Mouse (Mus musculus) neural tube, embryonic 13.5 days (tissue): ENCODE data around the gene Gm17018. TPM values are rescaled to one million over a fixed set of nuclear protein-coding genes. Genes with fewer than 3 reads are reported as not detected.

ENCODE experiments used
- ATAC-seq: fragments of 200-750 bp; cut with Nextera tagmentation; 2 replicates; pipeline ENCODE4 v1.8.0; 2017; ENCODE audit warnings: low read depth, mild to moderate bottlenecking, moderate TSS enrichment, moderate library complexity
- H3K27ac ChIP-seq: fragments of 300-500 bp; sonication (generic); replicated peaks from 2 replicates; pipeline ENCODE4 v1.5.1; 2015; ENCODE audit warnings: moderate library complexity, mild to moderate bottlenecking, inconsistent platforms
- H3K27me3 ChIP-seq: fragments of 300-500 bp; sonication (generic); 2 replicates; pipeline ENCODE4 v1.6.1; 2015; ENCODE audit warnings: mild to moderate bottlenecking, inconsistent platforms
- H3K36me3 ChIP-seq: fragments of 300-500 bp; sonication (generic); 2 replicates; pipeline ENCODE4 v1.6.1; 2015; ENCODE audit warnings: mild to moderate bottlenecking, inconsistent platforms
- H3K4me1 ChIP-seq: fragments of 300-500 bp; sonication (generic); replicated peaks from 2 replicates; pipeline ENCODE4 v1.6.1; 2015; ENCODE audit warnings: inconsistent platforms
- H3K4me2 ChIP-seq: fragments of 300-500 bp; sonication (generic); 2 replicates; pipeline ENCODE4 v1.6.1; 2015; ENCODE audit warnings: inconsistent platforms, mild to moderate bottlenecking, moderate library complexity
- H3K4me3 ChIP-seq: fragments of 300-500 bp; sonication (generic); 2 replicates; pipeline ENCODE4 v1.5.1; 2015; ENCODE audit warnings: mild to moderate bottlenecking, inconsistent platforms
- H3K9ac ChIP-seq: fragments of 300-500 bp; sonication (generic); 2 replicates; pipeline ENCODE4 v1.6.1; 2015; ENCODE audit warnings: moderate library complexity, mild to moderate bottlenecking, inconsistent platforms
- H3K9me3 ChIP-seq: fragments of 300-500 bp; sonication (generic); 2 replicates; pipeline ENCODE4 v1.6.1; 2016; ENCODE audit warnings: inconsistent platforms
- WGBS: fragments of 180-500 bp; shearing (Covaris S2); methylation state at CpG from one replicate; pipeline ENCODE4 v1.1.7; 2015; 5-methylcytosine and 5-hydroxymethylcytosine counted together
- polyA plus RNA-seq: library from polyadenylated mRNA; unstranded; fragments of >200 nt; fragmentation: Nextera tagmentation; extraction: Ambion mirVana; gene quantifications from 2 replicates; pipeline ENCODE4 v1.2.1, GENCODE M21; 2015

Gm17018 gene
- polyA plus RNA-seq, 1 experiment from 2014 or later: 66.7 TPM

GRCm38 (mm10) chr19:45616735-45617134 lies 56.3 kb downstream of the Gm17018 start:
- ATAC-seq: no peak
- no peak overlapping the region for H3K27ac ChIP-seq
- H3K9me3 ChIP-seq: no peaks in the 10 kb centered on the region
- H3K27me3 ChIP-seq: peaks cover 39% of the 10 kb centered on the region
- no peak overlapping the region for H3K9ac ChIP-seq
- H3K4me1 ChIP-seq: peaks cover 37% of the 10 kb centered on the region
- H3K4me3 ChIP-seq: no peak overlapping the region
- H3K36me3 ChIP-seq: peaks cover 8% of the 10 kb centered on the region; the same call in 1 of the 2 replicates
- H3K4me2 ChIP-seq: no peak overlapping the region
- 10% methylated on average over 7 of the region's 7 CpGs for WGBS

- 91% methylated on average over 6 of the region's 6 CpGs for WGBS
- no peak for ATAC-seq
- Histone ChIP-seq H3K27me3 (peaks cover 39% of the 10 kb centered on the region), H3K36me3 (0 out of 2 replicates have a peak, but pooled peaks cover 2% of the 10 kb centered on the region), H3K4me1 (peaks cover 51% of the 10 kb centered on the region), H3K4me2 (no peak overlapping the region), H3K4me3 (no peak overlapping the region), H3K9me3 (no peaks in the 10 kb centered on the region), H3K9ac (no peak overlapping the region), H3K27ac (no peak overlapping the region)
Observed at GRCm38 (mm10) chr19:45618184-45618583, 57.8 kb downstream of the Gm17018 start.

GRCm38 (mm10) chr19:45619744-45620501 lies 59.5 kb downstream of the Gm17018 start:
- no peak overlapping the region for H3K4me3 ChIP-seq
- no peak overlapping the region for H3K4me2 ChIP-seq
- no peak overlapping the region for H3K9ac ChIP-seq
- peaks cover 44% of the 10 kb centered on the region for H3K4me1 ChIP-seq
- H3K36me3 ChIP-seq: peaks cover 5% of the 10 kb centered on the region; the same call in 1 of the 2 replicates
- WGBS: 89% methylated on average over 14 of the region's 14 CpGs
- H3K27ac ChIP-seq: no peak overlapping the region
- H3K9me3 ChIP-seq: no peaks in the 10 kb centered on the region
- peaks cover 48% of the 10 kb centered on the region for H3K27me3 ChIP-seq
- ATAC-seq: no peak

DNA sequence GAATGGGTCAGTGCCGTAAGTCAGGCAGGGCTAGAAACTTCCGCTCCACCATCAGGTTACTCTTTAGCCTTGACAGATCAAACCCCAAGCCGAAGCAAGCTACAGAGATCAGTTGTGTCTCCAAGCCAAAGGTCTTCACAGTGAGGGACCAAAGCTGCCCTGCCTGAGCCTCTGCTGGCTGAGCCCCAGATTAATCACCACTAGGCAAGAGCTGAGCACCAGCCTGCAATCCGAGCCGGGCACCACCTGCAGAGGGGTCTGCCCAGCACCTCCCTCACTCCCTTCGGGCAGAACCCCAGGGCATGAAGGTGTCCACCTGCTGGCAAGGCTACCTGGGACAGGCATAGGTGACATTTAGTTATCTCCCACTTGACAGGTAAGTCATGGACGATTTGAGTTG lies 60.6 kb downstream of the Gm17018 start:
- H3K9ac ChIP-seq: no peak overlapping the region
- H3K27ac ChIP-seq: no peak overlapping the region
- peaks cover 48% of the 10 kb centered on the region for H3K27me3 ChIP-seq
- no peak for ATAC-seq
- no peaks in the 10 kb centered on the region for H3K9me3 ChIP-seq
- WGBS: 50% methylated on average over 7 of the region's 7 CpGs
- H3K4me3 ChIP-seq: no peak overlapping the region
- no peak overlapping the region for H3K4me2 ChIP-seq
- peaks cover 11% of the 10 kb centered on the region; the same call in 1 of the 2 replicates for H3K36me3 ChIP-seq
- peaks cover 33% of the 10 kb centered on the region for H3K4me1 ChIP-seq

- Histone ChIP-seq H3K4me3 (no peak overlapping the region), H3K9ac (0 out of 2 replicates have a peak overlapping the region, but pooled peaks have one; percentile 9), H3K27ac (no peak overlapping the region), H3K4me1 (peaks cover 22% of the 10 kb centered on the region), H3K36me3 (peaks cover 14% of the 10 kb centered on the region; the same call in 1 of the 2 replicates), H3K4me2 (no peak overlapping the region), H3K9me3 (no peaks in the 10 kb centered on the region), H3K27me3 (peaks cover 42% of the 10 kb centered on the region)
- ATAC-seq: no peak
- 17% methylated on average over 5 of the region's 5 CpGs for WGBS
Observed at GRCm38 (mm10) chr19:45622144-45622543, 61.7 kb downstream of the Gm17018 start.

DNA sequence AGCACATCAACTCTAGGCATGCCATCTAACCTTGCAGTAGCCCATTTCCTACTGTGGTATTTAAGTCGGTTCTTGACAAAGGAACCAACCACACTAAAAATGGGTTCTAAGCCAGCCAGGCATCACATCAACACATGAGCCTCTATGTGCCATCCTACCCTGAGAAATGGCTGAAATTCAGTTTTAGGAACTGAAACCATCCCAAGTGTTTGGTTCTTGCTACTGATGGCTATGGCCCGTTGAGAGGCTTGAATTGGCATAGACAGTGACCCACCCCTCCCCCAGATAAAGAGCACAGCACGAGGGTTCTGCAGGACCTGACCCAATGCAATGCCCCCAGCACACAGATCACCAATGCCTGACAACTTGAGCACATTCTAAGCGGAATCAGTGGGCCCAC lies 63.3 kb downstream of the Gm17018 start:
- Histone ChIP-seq H3K4me2 (no peak overlapping the region), H3K36me3 (peaks cover 14% of the 10 kb centered on the region; the same call in 1 of the 2 replicates), H3K9me3 (no peaks in the 10 kb centered on the region), H3K27ac (no peak overlapping the region), H3K9ac (no peak overlapping the region), H3K27me3 (peaks cover 28% of the 10 kb centered on the region), H3K4me3 (no peak overlapping the region), H3K4me1 (peaks cover 23% of the 10 kb centered on the region)
- ATAC-seq: no peak
- WGBS: 92% methylated on average over 4 of the region's 4 CpGs

GRCm38 (mm10) chr19:45627036-45627435 lies 66.6 kb downstream of the Gm17018 start:
- no peaks in the 10 kb centered on the region for H3K9me3 ChIP-seq
- H3K4me3 ChIP-seq: no peak overlapping the region
- no peak for ATAC-seq
- no peak overlapping the region for H3K9ac ChIP-seq
- peaks cover 9% of the 10 kb centered on the region; the same call in 1 of the 2 replicates for H3K27me3 ChIP-seq
- WGBS: 27% methylated on average over 3 of the region's 3 CpGs
- H3K4me2 ChIP-seq: no peak overlapping the region
- no peak overlapping the region for H3K27ac ChIP-seq
- H3K4me1 ChIP-seq: peaks cover 23% of the 10 kb centered on the region
- H3K36me3 ChIP-seq: peaks cover 20% of the 10 kb centered on the region

GRCm38 (mm10) chr19:45628649-45629048 lies 68.2 kb downstream of the Gm17018 start:
- Histone ChIP-seq H3K4me2 (no peak overlapping the region), H3K9me3 (no peaks in the 10 kb centered on the region), H3K4me1 (peaks cover 12% of the 10 kb centered on the region), H3K36me3 (peaks cover 24% of the 10 kb centered on the region), H3K27ac (0 out of 2 replicates have a peak overlapping the region, but pooled peaks have one; percentile 18), H3K27me3 (peaks cover 13% of the 10 kb centered on the region; the same call in 1 of the 2 replicates), H3K4me3 (no peak overlapping the region), H3K9ac (no peak overlapping the region)
- ATAC-seq: no peak
- 17% methylated on average over 6 of the region's 6 CpGs for WGBS

DNA sequence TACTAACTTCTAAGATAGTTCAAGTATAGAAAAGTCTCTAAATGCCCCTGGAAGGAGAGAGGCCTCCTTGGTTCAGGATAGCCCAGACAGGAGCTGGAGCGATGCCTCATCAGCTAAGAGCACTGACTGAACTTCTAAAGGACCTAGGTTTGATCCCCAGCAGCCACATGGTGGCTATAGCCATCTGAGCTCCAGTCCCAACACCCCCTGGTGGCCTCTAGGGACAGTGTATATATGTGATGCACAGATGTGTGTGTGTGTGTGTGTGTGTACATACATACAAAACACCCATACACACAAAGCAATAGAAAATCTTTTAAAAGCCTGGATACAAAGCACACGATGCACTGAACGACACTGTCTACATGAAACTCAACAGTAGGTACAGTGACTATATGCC lies 68.8 kb downstream of the Gm17018 start:
- no peaks in the 10 kb centered on the region for H3K9me3 ChIP-seq
- H3K4me2 ChIP-seq: no peak overlapping the region
- H3K36me3 ChIP-seq: peaks cover 27% of the 10 kb centered on the region
- WGBS: 89% methylated on average over 3 of the region's 3 CpGs
- no peak overlapping the region for H3K27ac ChIP-seq
- ATAC-seq: no peak
- H3K4me1 ChIP-seq: peaks cover 12% of the 10 kb centered on the region
- no peak overlapping the region for H3K9ac ChIP-seq
- H3K4me3 ChIP-seq: no peak overlapping the region
- peaks cover 9% of the 10 kb centered on the region; the same call in 1 of the 2 replicates for H3K27me3 ChIP-seq

Other genes starting within 250 kb of the Gm17018 start
- gene Btrc, start 196.9 kb upstream of the Gm17018 start, polyA plus RNA-seq: 67.7 and 72.7 TPM in 2 replicates
- 12.0 and 14.2 TPM in 2 replicates for gene Poll, start 84 bp upstream of the Gm17018 start, polyA plus RNA-seq
- gene Fbxw4, start 99.7 kb downstream of the Gm17018 start, polyA plus RNA-seq: 6.4 and 6.9 TPM in 2 replicates
- gene Fgf8, start 182.3 kb downstream of the Gm17018 start, polyA plus RNA-seq: not detected in 2 replicates
- gene Npm3, start 189.0 kb downstream of the Gm17018 start, polyA plus RNA-seq: 6.4 and 6.7 TPM in 2 replicates
- gene Mgea5, start 223.2 kb downstream of the Gm17018 start, polyA plus RNA-seq: 79.4 and 81.4 TPM in 2 replicates